Mouse (Mus musculus): ENCODE measurements around the gene Sptb. TPM values are rescaled to one million over a fixed set of nuclear protein-coding genes. Genes with fewer than 3 reads are reported as not detected.

Gene Sptb
- polyA plus RNA-seq, 1 experiment from 2014 or later, result 0.06 TPM

GRCm38 (mm10) chr12:76687498-76688200, 22.7 kb downstream of the Sptb start:
- no peaks in the 10 kb centered on the region for H3K36me3 ChIP-seq (ENCODE audit: inconsistent target)
- 88% methylated on average over 10 of the region's 10 CpGs for WGBS (ENCODE audit: missing documents)
- no peak overlapping the region for H3K4me3 ChIP-seq (ENCODE audit: inconsistent target)
- no peak overlapping the region for H3K27ac ChIP-seq
- no peaks in the 10 kb centered on the region for H3K79me2 ChIP-seq (ENCODE audit: inconsistent target)

GRCm38 (mm10) chr12:76685647-76686046, 24.7 kb downstream of the Sptb start:
- no peak overlapping the region for H3K4me3 ChIP-seq (ENCODE audit: inconsistent target)
- 89% methylated on average over 3 of the region's 3 CpGs for WGBS (ENCODE audit: missing documents)
- H3K27ac ChIP-seq, result no peak overlapping the region
- no peaks in the 10 kb centered on the region for H3K79me2 ChIP-seq (ENCODE audit: inconsistent target)
- H3K36me3 ChIP-seq (ENCODE audit: inconsistent target), result no peaks in the 10 kb centered on the region

GRCm38 (mm10) chr12:76684493-76684892, 25.9 kb downstream of the Sptb start:
- H3K36me3 ChIP-seq (ENCODE audit: inconsistent target), result no peaks in the 10 kb centered on the region
- no peak overlapping the region for H3K27ac ChIP-seq
- H3K4me3 ChIP-seq (ENCODE audit: inconsistent target), result no peak overlapping the region
- 73% methylated on average over 6 of the region's 6 CpGs for WGBS (ENCODE audit: missing documents)
- H3K79me2 ChIP-seq (ENCODE audit: inconsistent target), result no peaks in the 10 kb centered on the region

- H3K36me3 ChIP-seq (ENCODE audit: inconsistent target), result no peaks in the 10 kb centered on the region
- no peaks in the 10 kb centered on the region for H3K79me2 ChIP-seq (ENCODE audit: inconsistent target)
- no peak overlapping the region for H3K4me3 ChIP-seq (ENCODE audit: inconsistent target)
- no peak overlapping the region for H3K27ac ChIP-seq
Measured at GRCm38 (mm10) chr12:76681937-76682336, 28.4 kb downstream of the Sptb start.

- WGBS (ENCODE audit: missing documents), result 96% methylated on average over 7 of the region's 7 CpGs
- Histone ChIP-seq H3K79me2 (ENCODE audit: inconsistent target) (no peaks in the 10 kb centered on the region), H3K27ac (no peak overlapping the region), H3K4me3 (ENCODE audit: inconsistent target) (no peak overlapping the region), H3K36me3 (ENCODE audit: inconsistent target) (no peaks in the 10 kb centered on the region)
Measured at GRCm38 (mm10) chr12:76677068-76677467, 33.3 kb downstream of the Sptb start.

- Histone ChIP-seq H3K36me3 (ENCODE audit: inconsistent target) (no peaks in the 10 kb centered on the region), H3K79me2 (ENCODE audit: inconsistent target) (no peaks in the 10 kb centered on the region), H3K27ac (no peak overlapping the region), H3K4me3 (ENCODE audit: inconsistent target) (no peak overlapping the region)
- 57% methylated on average over 20 of the region's 22 CpGs for WGBS (ENCODE audit: missing documents)
Measured at GRCm38 (mm10) chr12:76676477-76676876, 33.9 kb downstream of the Sptb start.

- H3K4me3 ChIP-seq (ENCODE audit: inconsistent target), result no peak overlapping the region
Measured at GRCm38 (mm10) chr12:76675364-76675763, 35.0 kb downstream of the Sptb start.

GRCm38 (mm10) chr12:76673794-76674222, 36.5 kb downstream of the Sptb start:
- Histone ChIP-seq H3K27ac (no peak overlapping the region), H3K36me3 (ENCODE audit: inconsistent target) (no peaks in the 10 kb centered on the region), H3K79me2 (ENCODE audit: inconsistent target) (no peaks in the 10 kb centered on the region), H3K4me3 (ENCODE audit: inconsistent target) (no peak overlapping the region)
- WGBS (ENCODE audit: missing documents), result 80% methylated on average over 12 of the region's 12 CpGs

More at GRCm38 (mm10) chr12:76675364-76675763, 35.0 kb downstream of the Sptb start:
- Histone ChIP-seq H3K79me2 (ENCODE audit: inconsistent target) (no peaks in the 10 kb centered on the region), H3K27ac (no peak overlapping the region), H3K36me3 (ENCODE audit: inconsistent target) (no peaks in the 10 kb centered on the region)
- 92% methylated on average over 5 of the region's 5 CpGs for WGBS (ENCODE audit: missing documents)

- no peaks in the 10 kb centered on the region for H3K36me3 ChIP-seq (ENCODE audit: inconsistent target)
- H3K4me3 ChIP-seq (ENCODE audit: inconsistent target), result no peak overlapping the region
- H3K79me2 ChIP-seq (ENCODE audit: inconsistent target), result no peaks in the 10 kb centered on the region
- WGBS (ENCODE audit: missing documents), result 74% methylated on average over 8 of the region's 8 CpGs
- H3K27ac ChIP-seq, result no peak overlapping the region
Measured at GRCm38 (mm10) chr12:76672008-76672407, 38.3 kb downstream of the Sptb start.

- H3K36me3 ChIP-seq (ENCODE audit: inconsistent target), result no peaks in the 10 kb centered on the region
- WGBS (ENCODE audit: missing documents), result 91% methylated on average over 13 of the region's 13 CpGs
- H3K79me2 ChIP-seq (ENCODE audit: inconsistent target), result no peaks in the 10 kb centered on the region
- H3K4me3 ChIP-seq (ENCODE audit: inconsistent target), result no peak overlapping the region
- no peak overlapping the region for H3K27ac ChIP-seq
Measured at GRCm38 (mm10) chr12:76670533-76671086, 39.7 kb downstream of the Sptb start.

- H3K79me2 ChIP-seq (ENCODE audit: inconsistent target), result no peaks in the 10 kb centered on the region
- H3K27ac ChIP-seq, result no peak overlapping the region
- H3K36me3 ChIP-seq (ENCODE audit: inconsistent target), result no peaks in the 10 kb centered on the region
- H3K4me3 ChIP-seq (ENCODE audit: inconsistent target), result no peak overlapping the region
- WGBS (ENCODE audit: missing documents), result 75% methylated on average over 5 of the region's 5 CpGs
Measured at GRCm38 (mm10) chr12:76669956-76670530, 40.3 kb downstream of the Sptb start.

GRCm38 (mm10) chr12:76668654-76669419, 41.5 kb downstream of the Sptb start:
- Histone ChIP-seq H3K27ac (no peak overlapping the region), H3K36me3 (ENCODE audit: inconsistent target) (no peaks in the 10 kb centered on the region), H3K79me2 (ENCODE audit: inconsistent target) (no peaks in the 10 kb centered on the region), H3K4me3 (ENCODE audit: inconsistent target) (no peak overlapping the region)
- 94% methylated on average over 7 of the region's 7 CpGs for WGBS (ENCODE audit: missing documents)

GRCm38 (mm10) chr12:76651788-76652345, 58.5 kb downstream of the Sptb start:
- WGBS (ENCODE audit: missing documents), result 98% methylated on average over 6 of the region's 6 CpGs
- Histone ChIP-seq H3K4me3 (ENCODE audit: inconsistent target) (no peak overlapping the region), H3K36me3 (ENCODE audit: inconsistent target) (no peaks in the 10 kb centered on the region), H3K27ac (no peak overlapping the region), H3K79me2 (ENCODE audit: inconsistent target) (no peaks in the 10 kb centered on the region)

GRCm38 (mm10) chr12:76649708-76650687, 60.3 kb downstream of the Sptb start:
- Histone ChIP-seq H3K4me3 (ENCODE audit: inconsistent target) (no peak overlapping the region), H3K36me3 (ENCODE audit: inconsistent target) (no peaks in the 10 kb centered on the region), H3K27ac (no peak overlapping the region), H3K79me2 (ENCODE audit: inconsistent target) (no peaks in the 10 kb centered on the region)
- 67% methylated on average over 15 of the region's 16 CpGs for WGBS (ENCODE audit: missing documents)

Data from macrophage (primary cell).